Mouse (Mus musculus) v-Abl transformed pro-B cells (cell line): ENCODE data around the gene Cela2a.

Source experiments
- in situ Hi-C, 2 experiments: fragments of 400-800 bp; cut with MboI; formaldehyde crosslinking; loops; one replicate each; pipeline ENCODE4 v1.15.1; 2025; ENCODE audit not compliant: unreplicated experiment in 2 of 2

Gene Cela2a

DNA sequence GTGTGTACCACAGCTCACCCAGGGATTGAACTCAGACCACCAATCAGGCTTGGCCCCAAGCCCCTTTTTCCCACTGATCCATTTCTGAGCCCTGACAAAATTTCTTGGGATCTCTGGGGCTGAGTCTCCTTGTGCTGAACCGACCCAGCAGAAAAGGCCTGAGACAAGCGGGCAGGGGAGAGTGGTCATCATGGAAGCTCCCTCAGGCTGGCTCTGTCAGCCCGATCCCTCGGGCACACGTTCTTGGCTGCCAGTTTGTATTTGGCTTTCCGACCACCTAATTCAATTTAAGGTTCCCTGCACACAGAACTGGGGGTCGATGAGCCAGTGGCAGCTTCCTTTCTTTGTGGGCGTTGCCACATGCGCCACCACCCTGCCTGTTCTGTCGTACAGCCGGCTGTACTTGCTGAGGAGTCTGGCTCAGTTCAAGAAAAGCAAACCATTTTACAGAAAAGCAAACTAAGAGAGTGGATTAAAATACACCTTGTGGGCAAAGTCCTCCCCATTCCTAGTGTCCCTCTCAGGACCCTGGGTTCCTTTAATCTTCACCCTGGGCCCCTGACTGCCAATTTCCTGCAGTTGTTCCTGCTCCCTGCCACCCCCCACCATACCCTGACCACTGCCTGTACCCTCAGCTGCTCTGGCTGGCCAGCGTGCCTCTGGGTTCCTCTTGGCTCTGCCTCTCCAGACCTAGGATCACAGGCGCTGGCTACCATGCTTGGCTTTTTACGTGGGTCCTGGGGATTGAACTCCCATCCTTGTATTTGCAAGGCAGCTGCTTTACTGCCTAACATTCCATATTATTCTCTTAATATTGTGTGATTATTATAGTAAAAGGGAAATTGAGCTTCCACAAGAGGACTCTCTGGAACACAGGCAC, 8.9 kb downstream of the Cela2a start:
- in situ Hi-C loops, result no loop called here

DNA sequence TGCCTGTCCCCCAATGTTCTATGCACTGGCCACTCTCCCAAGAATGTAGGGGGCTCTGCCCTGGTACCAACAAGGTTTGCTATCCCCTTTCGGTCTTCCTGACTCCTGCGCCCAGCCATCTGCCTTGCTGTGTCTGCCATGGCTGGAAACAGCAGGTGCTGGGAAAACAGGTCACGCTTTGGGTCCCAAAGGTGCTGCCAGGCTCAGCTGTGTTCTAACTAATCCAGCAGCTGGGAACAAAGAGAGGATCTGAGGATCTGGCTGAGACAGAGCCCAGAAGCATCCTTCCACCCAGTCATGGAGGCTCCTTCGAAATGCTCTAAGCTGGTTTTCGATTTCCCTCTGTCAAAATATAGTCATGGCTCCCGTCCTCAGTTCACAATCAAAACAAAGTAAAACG, 9.7 kb downstream of the Cela2a start:
- in situ Hi-C loops, result no loop called here

DNA sequence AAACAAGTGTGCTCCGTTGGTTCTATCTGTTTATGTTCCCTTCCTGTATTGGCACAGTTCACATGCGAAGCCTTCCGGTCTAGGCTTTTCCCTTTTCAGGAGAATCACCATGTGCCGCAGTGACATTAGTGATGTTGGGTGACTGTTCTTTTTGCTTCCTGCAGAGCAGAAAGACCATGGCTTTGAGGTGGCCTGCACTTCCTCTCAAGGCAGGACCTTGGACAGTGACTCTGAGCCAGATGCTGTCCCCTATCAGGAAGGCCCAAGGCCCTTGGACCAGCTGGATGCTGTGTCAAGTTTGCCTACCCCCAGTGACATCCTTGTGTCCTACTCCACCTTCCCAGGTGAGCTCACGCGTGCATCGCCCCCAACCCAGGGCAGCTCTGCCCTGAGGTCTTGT, 14.6 kb downstream of the Cela2a start:
- in situ Hi-C loops, result no loop called here

DNA sequence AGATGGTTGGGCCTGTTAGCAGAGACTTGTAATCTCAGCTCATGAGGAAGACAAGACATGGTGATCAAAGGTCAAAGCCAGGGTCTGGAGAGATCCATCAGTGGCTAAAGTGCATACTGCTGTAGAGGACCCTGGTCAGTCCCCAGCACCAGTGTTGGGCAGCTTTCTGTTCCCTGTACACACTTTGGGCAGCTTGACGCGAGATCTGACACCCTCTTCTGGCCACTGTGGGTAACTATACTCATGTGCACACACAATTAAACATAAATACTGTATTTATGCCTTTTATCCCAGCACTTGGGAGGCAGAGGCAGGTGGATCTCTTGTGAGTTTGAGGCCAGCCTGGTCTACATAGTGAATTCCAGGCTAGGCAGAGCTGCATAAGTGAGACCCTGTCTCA, 15.0 kb downstream of the Cela2a start:
- in situ Hi-C loops, result no loop called here

DNA sequence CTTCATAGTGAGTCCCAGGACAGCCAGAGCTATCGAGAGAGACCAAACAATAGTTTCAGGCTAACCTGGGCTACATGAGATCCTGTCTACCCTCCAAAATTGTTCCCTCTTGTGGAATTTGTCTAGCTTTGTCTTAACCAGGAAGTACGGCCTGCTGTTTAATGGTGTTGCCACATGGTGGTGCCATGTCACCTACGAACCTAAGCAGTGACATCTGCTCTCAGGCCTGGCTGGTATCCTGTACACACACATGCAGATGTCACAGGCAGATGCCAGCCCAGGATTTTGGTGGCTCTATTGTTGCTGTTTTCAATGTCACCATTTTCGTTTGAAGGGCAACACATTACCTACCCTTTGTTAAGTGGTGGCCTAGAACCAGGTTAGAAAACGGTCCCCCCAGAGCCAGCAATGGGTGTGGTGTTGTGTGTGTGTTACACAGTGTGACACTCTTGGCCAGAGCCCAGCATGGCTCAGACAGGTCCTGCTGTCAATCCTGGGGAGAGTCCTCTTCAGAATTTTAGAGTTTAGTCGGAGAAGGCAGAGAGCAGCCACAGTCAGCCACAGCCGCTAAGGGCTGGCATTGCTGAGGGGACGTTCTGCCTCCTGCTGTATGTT, 16.0 kb downstream of the Cela2a start:
- in situ Hi-C loops, result loop anchor here in 1 of 2 experiments (5.0 kb wide), 1 partner anchor 188 kb away; the partner anchor contains the start of gene Slc25a34

DNA sequence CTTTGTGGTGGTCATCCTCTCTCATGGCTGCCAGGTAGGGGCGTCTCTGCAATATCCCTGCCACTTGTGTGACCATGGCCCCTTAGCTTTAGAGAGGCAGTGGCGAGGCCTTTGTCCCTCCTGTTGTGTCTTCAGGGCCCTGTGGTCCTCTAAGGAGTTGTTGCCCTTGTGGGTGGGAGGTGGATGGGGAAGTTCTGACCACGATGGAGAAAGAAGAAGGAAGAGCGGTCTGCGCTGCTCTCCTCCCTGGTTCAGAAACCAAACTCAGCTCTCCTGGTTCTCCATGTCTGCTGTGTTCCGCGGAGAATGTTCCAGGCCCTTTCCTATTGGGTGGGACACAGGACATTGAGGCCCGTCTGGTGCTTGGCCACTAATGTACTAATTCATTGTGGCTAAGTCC, 20.1 kb downstream of the Cela2a start:
- in situ Hi-C loops, result loop anchor here in 1 of 2 experiments (5.0 kb wide), 1 partner anchor 184 kb away; the partner anchor contains the start of gene Slc25a34

DNA sequence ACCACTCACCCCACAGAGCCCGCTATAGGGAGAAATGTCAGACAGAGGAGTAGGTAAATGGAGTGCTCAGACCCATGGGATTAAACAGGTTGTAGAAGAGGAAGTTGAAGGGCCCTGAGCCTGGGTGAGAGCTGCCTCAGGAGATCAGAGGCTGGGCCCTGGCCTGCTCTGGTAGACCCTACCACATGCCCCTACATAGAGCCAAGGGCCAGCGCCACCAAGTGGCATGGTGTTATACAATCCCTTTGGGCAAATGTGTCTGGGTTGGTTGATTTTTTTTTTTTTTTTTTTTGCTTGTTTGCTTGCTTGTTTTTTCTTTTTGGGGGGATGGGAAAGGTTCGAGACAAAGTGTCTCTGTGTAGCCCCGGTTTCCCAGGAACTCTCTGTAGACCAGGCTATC, 21.9 kb downstream of the Cela2a start:
- in situ Hi-C loops, result no loop called here

DNA sequence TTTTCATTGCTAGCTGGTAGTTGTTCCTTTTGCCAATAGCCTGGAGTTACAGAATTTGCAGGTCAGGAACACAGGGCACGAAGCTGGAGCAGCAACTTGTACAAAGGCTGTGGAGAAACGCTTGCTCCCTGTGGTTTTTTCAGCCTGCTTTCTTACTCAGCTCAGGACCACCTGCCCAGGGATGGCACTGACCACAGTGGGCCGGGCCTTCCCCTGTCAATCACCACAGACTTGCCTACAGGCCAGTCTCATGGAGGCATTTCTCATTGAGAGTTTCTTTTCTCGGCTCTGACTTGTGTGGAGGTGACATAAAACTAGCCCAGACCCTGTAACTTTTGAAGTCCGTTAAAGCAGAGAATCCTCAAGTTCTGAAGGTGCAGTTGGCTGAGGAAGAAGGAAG, 28.4 kb downstream of the Cela2a start:
- in situ Hi-C loops, result loop anchor here (10.0 to 25.0 kb wide), 5 partner anchors 133 to 1367 kb away; partner anchors contain the start of genes Plekhm2 (in 2 of the 2), Srarp (in 1 of the 2) and Zbtb17 (in 1 of the 2)

DNA sequence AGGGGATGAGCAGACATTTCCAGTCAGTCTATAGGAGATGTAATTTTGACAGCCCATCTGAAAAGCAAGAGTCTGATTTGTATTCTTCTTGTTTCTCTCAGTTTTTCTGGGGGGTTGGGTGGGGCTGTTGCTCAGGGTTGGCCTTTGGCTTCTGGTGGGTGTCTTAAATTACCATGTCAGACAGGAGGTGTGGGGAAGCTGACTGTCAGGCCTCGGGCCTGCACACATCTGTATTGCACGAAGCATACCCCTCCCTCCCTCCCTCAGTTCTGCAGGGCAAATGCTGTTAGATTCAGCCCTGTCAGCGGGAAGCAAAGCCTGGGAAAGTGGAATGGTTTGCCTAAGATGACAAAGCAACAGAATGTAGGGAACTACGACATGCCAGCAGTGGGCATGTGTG, 29.0 kb downstream of the Cela2a start:
- in situ Hi-C loops, result loop anchor here (10.0 to 25.0 kb wide), 5 partner anchors 132 to 1368 kb away; partner anchors contain the start of genes Plekhm2 (in 2 of the 2), Srarp (in 1 of the 2) and Zbtb17 (in 1 of the 2)

DNA sequence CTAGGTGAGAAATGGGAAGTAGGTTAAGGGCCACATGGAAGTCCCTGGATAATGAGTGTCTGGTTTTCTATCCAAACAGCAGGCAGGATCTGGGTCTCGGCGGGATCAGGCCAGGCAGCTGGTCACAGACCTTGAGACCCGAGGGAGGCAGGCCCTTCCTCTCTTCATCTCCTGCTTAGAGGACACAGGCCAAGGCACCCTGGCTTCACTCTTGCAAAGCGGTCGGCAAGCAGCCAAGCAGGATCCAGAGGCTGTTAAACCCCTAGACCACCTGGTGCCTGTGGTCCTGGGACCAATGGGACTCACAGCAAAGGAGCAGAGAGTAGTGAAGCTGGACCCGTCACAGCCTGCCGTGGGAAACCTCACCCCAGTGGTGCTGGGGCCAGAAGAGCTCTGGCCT, 29.6 kb downstream of the Cela2a start:
- in situ Hi-C loops, result loop anchor here (10.0 to 25.0 kb wide), 5 partner anchors 132 to 1368 kb away; partner anchors contain the start of genes Plekhm2 (in 2 of the 2), Srarp (in 1 of the 2) and Zbtb17 (in 1 of the 2)

DNA sequence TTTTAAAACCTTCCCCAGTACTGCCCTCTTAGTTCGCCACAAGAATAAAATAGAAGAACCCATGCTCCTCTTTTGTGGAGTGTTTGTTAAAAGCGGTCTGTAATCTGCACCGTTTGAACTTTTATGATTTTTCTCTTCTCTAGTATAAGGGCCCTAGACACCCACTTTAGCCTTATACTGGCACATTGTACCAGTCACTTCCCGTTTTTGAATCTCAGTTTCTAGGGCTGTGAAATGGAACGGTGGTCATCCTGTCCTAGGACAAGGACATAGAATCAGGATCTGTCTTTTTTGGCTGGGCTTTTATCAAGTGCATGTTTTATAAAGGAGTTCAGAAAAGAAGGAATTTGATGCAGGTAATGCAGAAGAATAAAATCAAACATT, 31.8 kb downstream of the Cela2a start:
- in situ Hi-C loops, result loop anchor here (5.0 to 25.0 kb wide), 7 partner anchors 72 to 1371 kb away; partner anchors contain the start of genes Plekhm2 (in 2 of the 2), Ddi2 (in 1 of the 2), Epha2 (in 1 of the 2) and Srarp (in 1 of the 2)

DNA sequence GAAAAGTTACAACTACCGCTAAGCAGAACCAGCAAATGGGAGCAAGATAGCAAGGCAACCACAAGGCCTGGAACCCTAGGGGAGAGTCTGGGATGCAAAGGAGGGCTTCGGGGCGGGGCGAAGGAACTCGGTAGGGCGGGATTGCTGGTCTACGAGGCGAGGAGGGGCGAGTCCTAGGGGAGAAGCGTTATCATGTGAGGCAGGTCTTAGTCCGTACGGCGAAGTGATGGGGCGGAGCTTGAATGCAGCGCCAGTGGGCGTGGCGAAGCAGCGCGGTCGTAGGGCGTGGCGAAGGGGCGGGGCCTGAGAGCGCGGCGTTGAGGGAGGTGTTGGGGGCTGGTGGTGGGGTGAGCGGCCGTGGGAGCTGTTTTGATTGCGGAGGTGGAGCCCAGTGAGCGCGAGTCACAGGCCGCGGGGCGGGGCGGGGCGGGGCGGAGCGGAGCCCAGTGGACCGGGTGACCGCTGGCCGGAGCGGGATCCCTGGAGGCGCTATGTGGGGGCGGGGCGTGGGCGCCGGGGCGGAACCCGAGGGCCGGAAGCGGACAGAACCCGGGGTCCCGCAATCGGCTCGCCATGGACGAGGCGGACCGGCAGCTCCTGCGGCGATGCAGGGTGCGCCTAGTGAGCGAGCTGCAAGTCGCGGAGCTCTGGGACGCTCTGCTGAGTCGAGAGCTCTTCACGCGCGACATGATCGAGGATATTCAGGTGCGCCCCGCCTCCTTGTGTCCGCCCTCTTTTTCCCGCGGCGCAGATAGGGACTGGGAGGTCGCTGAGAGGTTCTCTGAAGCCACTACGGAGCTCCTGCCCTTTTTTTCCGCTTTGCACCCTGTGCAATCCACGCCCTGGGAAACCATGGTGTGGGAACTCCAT, 32.4 kb downstream of the Cela2a start, which contains the start of gene Casp9:
Gene Casp9, plus strand, starts transcription at position 331 of the 870 bp plus-strand sequence.
- in situ Hi-C loops, result loop anchor here (5.0 to 25.0 kb wide), 7 partner anchors 71 to 1371 kb away; partner anchors contain the start of genes Plekhm2 (in 2 of the 2), Ddi2 (in 1 of the 2), Epha2 (in 1 of the 2) and Srarp (in 1 of the 2)

DNA sequence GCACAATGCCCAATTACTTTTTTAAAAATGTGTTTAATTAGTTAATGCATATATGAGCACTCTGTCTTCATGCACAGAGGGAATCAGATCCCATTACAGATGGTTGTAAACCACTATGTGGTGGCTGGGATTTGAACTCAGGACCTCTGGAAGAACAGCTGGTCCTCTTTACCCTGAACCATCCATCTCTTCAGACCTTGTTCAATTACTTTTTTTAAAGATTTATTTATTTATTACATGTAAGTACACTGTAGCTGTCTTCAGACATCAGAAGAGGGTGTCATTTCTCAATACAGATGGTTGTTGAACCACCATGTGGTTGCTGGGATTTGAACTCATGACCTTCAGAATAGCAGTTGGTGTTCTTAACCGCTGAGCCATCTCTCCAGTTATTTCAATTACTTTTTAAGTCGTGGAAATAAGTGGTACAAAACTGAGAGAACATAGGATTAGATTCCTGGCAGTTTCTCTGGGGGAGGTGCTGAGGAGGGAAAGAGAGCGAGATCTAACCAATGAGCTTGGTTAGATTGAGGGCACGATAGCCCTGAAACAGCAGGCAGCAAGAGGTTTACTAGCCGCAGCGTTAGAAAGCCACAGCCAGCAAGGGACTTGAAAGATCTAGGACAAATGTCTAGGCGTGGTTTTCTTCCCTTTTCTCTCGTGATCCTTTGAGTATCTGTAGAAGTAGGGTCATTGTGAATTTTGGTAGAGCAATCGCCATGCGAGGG, 33.2 kb downstream of the Cela2a start:
- in situ Hi-C loops, result loop anchor here (5.0 to 25.0 kb wide), 7 partner anchors 70 to 1372 kb away; partner anchors contain the start of genes Plekhm2 (in 2 of the 2), Ddi2 (in 1 of the 2), Epha2 (in 1 of the 2) and Srarp (in 1 of the 2)

DNA sequence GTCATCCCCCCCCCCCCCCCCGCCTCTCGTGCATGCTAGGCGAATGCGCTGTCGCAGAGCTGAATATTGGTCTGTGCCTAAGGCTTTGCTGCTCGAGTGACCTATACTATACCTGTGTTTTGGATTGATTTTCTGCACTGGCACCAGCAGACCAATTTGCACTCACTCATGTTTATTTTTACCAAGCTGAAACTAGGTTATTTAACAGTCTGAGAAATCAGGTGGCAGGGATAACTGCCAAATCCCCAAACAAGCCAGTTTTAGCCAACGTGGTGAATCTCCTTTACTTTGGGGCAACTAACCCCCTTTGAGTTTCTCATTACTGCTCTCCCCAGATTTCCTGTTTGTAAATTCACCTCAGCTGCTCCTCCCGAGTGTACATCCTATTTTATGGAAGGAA, 34.0 kb downstream of the Cela2a start:
- in situ Hi-C loops, result loop anchor here (5.0 to 25.0 kb wide), 7 partner anchors 70 to 1373 kb away; partner anchors contain the start of genes Plekhm2 (in 2 of the 2), Ddi2 (in 1 of the 2), Epha2 (in 1 of the 2) and Srarp (in 1 of the 2)

DNA sequence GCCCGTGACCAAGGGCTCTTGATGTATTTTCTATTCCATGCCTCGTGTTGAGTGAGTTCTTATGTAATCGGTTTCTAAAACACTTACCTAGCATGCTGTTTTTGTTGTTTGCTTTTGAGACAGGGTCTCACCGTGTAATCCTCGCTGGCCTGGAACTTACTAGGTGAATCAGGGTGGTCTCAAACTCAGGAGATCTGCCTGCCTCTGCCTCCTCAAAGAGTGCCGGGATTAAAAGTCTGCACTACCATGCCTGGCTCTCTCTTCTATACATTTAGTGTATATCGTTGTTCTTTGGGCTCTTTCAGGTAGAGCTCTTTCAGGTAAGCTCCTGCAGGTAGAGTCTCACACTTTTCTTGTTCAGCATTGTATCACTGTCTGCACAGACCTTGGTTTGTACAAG, 34.5 kb downstream of the Cela2a start:
- in situ Hi-C loops, result loop anchor here (5.0 to 25.0 kb wide), 7 partner anchors 69 to 1373 kb away; partner anchors contain the start of genes Plekhm2 (in 2 of the 2), Ddi2 (in 1 of the 2), Epha2 (in 1 of the 2) and Srarp (in 1 of the 2)

DNA sequence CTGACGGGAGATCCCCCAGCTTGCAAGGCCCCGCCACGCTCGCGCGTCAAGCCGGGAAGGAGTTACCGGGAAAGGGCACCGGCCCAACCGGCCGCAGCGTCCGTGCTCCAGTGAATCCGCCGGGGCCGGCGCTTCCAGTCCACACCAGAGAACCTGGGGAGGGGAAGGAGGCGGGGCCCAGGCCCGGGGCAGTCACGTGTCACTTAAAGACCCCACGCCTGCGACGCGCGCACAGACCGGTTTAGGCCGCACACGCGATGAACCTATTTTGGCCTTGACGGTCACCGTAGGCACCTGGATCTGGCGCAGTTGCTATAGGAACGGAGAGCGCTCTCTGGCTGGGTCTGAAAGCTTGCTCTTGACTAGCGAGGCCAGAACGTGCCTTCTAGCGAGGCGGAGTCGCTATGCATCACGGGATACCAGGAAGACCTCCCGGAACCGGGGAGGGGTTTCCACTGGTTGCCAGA, 35.4 kb downstream of the Cela2a start, which contains the start of gene Dnajc16:
Gene Dnajc16, minus strand, starts transcription at position 408 of the 467 bp plus-strand sequence.
- in situ Hi-C loops, result loop anchor here (5.0 to 25.0 kb wide), 7 partner anchors 68 to 1374 kb away; partner anchors contain the start of genes Plekhm2 (in 2 of the 2), Ddi2 (in 1 of the 2), Epha2 (in 1 of the 2) and Srarp (in 1 of the 2)

DNA sequence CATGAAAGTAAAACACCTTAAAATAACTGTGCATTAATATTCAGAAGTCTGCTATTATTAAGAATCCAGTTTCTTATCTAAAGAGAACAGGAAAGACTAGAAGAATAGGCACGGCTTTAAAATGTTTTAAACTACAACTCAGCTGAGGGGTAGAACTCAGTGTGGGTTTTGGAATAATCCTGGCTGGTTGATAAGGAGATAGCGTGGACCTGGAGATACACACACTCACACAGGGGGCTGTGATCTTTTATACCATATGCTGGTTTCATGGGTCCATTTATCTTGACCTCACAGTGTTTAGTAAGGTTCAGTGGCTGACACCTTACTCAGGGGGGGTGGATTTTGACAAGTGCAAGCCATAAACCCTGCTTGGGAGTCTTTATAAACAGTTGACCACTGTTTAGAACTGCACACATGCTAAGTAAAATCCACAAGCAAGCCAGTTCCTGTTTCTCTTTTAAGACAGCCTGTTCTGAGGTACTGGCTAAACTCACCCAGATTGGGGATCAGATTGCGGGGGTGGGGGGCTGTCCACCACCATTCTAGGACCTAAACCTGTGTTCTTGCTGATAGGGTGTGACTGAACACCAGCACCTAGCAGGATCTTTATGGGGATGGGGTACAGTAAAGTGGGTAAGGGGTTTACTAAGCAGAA, 36.3 kb downstream of the Cela2a start:
- in situ Hi-C loops, result loop anchor here (5.0 to 25.0 kb wide), 7 partner anchors 67 to 1375 kb away; partner anchors contain the start of genes Plekhm2 (in 2 of the 2), Ddi2 (in 1 of the 2), Epha2 (in 1 of the 2) and Srarp (in 1 of the 2)
